Mouse (Mus musculus) forebrain, embryonic 16.5 days (tissue): ENCODE measurements around the gene A730046J19Rik. TPM values are rescaled to one million over a fixed set of nuclear protein-coding genes. Genes with fewer than 3 reads are reported as not detected.

Experiments
- ATAC-seq: fragments of 200-750 bp; cut with Nextera tagmentation; 2 replicates; pipeline ENCODE4 v1.8.0; 2017; ENCODE audit warnings: mild to moderate bottlenecking, moderate library complexity
- H3K27ac ChIP-seq: fragments of 300-500 bp; sonication (generic); 2 replicates; pipeline ENCODE4 v1.5.1; 2014; ENCODE audit warnings: low read length, control low read depth
- H3K27me3 ChIP-seq: fragments of 300-500 bp; sonication (generic); replicated peaks from 2 replicates; pipeline ENCODE4 v1.6.1; 2014; ENCODE audit warnings: low read length; ENCODE audit not compliant: control insufficient read depth, insufficient read depth
- H3K36me3 ChIP-seq: fragments of 300-500 bp; sonication (generic); 2 replicates; pipeline ENCODE4 v1.6.1; 2014; ENCODE audit not compliant: control insufficient read depth, insufficient read depth
- H3K4me1 ChIP-seq: fragments of 300-500 bp; sonication (generic); replicated peaks from 2 replicates; pipeline ENCODE4 v1.6.1; 2014; ENCODE audit warnings: low read length; ENCODE audit not compliant: control insufficient read depth, insufficient read depth
- H3K4me2 ChIP-seq: fragments of 300-500 bp; sonication (generic); 2 replicates; pipeline ENCODE4 v1.6.1; 2014; ENCODE audit warnings: mild to moderate bottlenecking, low read length, control low read depth
- H3K4me3 ChIP-seq: fragments of 300-500 bp; sonication (generic); replicated peaks from 2 replicates; pipeline ENCODE4 v1.5.1; 2014; ENCODE audit warnings: mild to moderate bottlenecking, low read length, control low read depth
- H3K9ac ChIP-seq: fragments of 300-500 bp; sonication (generic); replicated peaks from 2 replicates; pipeline ENCODE4 v1.6.1; 2014; ENCODE audit warnings: low read depth, low read length, control low read depth
- H3K9me3 ChIP-seq: fragments of 300-500 bp; sonication (generic); 2 replicates; pipeline ENCODE4 v1.6.1; 2016; ENCODE audit warnings: low read length; ENCODE audit not compliant: control insufficient read depth
- WGBS: fragments of 180-500 bp; shearing (Covaris S2); extraction: QIAGEN DNeasy Blood & Tissue Kit; methylation state at CpG from one replicate; pipeline ENCODE4 v1.1.7; 2014; 5-methylcytosine and 5-hydroxymethylcytosine counted together
- polyA plus RNA-seq: library from polyadenylated mRNA; unstranded; fragments of >200 nt; fragmentation: Nextera tagmentation; extraction: Ambion mirVana; gene quantifications from 2 replicates; pipeline ENCODE4 v1.2.1, GENCODE M21; 2015

The A730046J19Rik gene
- polyA plus RNA-seq = 0.34 and 0.36 TPM in 2 replicates

DNA sequence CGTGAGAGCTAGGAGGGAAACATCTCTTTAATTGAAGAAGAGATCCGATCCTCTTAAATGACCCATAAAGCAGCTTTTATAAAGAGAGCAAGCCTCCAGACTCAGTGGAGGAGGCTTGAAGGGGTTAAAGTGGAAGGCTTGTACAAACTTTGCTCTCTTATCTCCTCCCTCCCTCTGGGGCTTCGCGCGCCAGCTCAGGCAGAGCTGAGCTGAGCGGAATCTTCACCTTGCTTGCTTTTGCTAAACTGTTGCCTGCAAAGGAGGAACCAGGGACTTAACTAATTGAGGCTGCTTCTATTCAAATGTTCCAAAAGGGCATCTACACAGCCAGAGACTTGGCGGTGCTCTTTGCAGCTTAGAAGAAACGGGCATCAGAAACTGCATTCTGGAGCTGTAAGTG lies at the start of gene A730046J19Rik:
A730046J19Rik (plus strand) TSS at position 173 of the 400 bp plus-strand sequence.
- Histone ChIP-seq H3K4me3 (peak within 1 kb of the TSS; percentile 5), H3K4me1 (peaks cover 2% of the 10 kb centered on the region; the same call in 1 of the 2 replicates), H3K27me3 (no peaks in the 10 kb centered on the region), H3K9ac (no peak within 1 kb of the TSS), H3K4me2 (peak within 1 kb of the TSS; percentile 38), H3K36me3 (no peaks in the 10 kb centered on the region), H3K27ac (no peak within 1 kb of the TSS), H3K9me3 (no peaks in the 10 kb centered on the region)
- 18% methylated on average over 8 of the region's 8 CpGs for WGBS
- no peak for ATAC-seq

DNA sequence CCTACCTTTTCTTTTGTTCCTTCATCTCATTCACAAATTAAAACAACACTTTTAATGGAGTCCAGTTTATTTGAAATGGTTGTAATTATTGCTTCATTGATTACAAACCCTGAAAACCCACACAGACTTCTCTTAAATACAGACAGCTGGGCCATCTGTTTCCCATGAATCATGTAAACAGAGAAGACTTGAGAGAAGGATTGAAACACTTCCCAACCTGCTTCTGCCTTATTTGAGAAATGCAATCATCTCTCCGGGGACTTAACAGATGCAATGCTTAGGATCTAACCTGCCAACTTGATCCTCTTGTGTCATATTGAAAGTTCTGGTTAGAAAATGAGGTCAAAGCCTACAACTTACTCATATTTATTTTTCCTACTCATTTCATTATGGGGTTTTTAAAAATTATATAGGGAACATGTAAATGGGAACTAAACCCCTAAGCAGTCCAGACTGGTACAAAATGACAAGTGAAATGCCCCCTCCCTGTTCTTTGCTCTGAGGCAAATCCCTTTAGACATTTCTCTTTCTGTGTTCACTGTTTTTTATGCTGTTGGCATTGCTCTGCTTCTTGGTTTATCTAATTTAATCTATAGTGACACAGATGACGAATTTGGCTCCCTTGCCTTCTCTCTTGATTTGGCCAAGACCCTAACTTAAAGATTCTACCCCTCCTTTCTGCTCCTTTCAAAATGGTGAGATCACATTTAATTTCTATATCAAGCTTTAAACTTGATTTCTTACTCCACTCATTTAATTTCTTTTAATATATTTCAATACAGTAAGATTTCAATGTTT lies 48.7 kb upstream of the A730046J19Rik start:
- H3K27ac ChIP-seq = no peak overlapping the region
- H3K4me3 ChIP-seq = no peak overlapping the region
- H3K9ac ChIP-seq = no peak overlapping the region
- H3K4me1 ChIP-seq = no peaks in the 10 kb centered on the region
- no peaks in the 10 kb centered on the region for H3K27me3 ChIP-seq
- peak; percentile 75 for ATAC-seq
- H3K9me3 ChIP-seq = no peaks in the 10 kb centered on the region
- 41% methylated on average over 2 of the region's 2 CpGs for WGBS
- H3K36me3 ChIP-seq = no peaks in the 10 kb centered on the region
- no peak overlapping the region for H3K4me2 ChIP-seq

DNA sequence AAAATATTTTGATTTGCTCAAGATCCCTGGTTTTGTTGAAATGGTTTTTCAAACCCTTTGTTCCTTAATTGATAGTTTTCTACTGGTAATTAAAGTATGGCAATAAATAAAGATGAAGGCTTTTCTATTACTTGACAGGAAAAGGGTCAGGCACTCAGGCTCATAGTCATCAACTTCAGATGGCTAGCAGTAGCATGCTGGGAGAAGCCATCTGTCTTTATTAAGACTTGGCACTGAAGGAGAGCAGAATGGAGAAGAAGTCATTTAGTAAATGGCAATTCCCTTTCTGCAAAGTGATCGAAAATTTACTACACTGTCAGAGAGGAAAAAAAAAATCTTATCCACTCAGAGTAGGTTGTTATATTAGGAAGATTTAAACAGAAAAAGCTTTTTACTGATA lies 17.2 kb upstream of the A730046J19Rik start:
- Histone ChIP-seq H3K4me3 (no peak overlapping the region), H3K27ac (no peak overlapping the region), H3K9me3 (no peaks in the 10 kb centered on the region), H3K36me3 (no peaks in the 10 kb centered on the region), H3K4me1 (no peaks in the 10 kb centered on the region), H3K9ac (no peak overlapping the region), H3K4me2 (no peak overlapping the region), H3K27me3 (no peaks in the 10 kb centered on the region)
- WGBS = 55% methylated on average over 1 of the region's 1 CpGs
- no peak for ATAC-seq

- H3K27me3 ChIP-seq = no peaks in the 10 kb centered on the region
- peaks cover 2% of the 10 kb centered on the region; the same call in 1 of the 2 replicates for H3K4me1 ChIP-seq
- peak; percentile 45; the same call in 1 of the 2 replicates for ATAC-seq
- H3K4me3 ChIP-seq = no peak overlapping the region
- H3K9ac ChIP-seq = no peak overlapping the region
- no peak overlapping the region for H3K27ac ChIP-seq
- no peaks in the 10 kb centered on the region for H3K36me3 ChIP-seq
- no peak overlapping the region for H3K4me2 ChIP-seq
- H3K9me3 ChIP-seq = no peaks in the 10 kb centered on the region
- 52% methylated on average over 2 of the region's 2 CpGs for whole genome bisulfite sequencing
Measured at GRCm38 (mm10) chrX:144149987-144150386, 3.5 kb upstream of the A730046J19Rik start.

DNA sequence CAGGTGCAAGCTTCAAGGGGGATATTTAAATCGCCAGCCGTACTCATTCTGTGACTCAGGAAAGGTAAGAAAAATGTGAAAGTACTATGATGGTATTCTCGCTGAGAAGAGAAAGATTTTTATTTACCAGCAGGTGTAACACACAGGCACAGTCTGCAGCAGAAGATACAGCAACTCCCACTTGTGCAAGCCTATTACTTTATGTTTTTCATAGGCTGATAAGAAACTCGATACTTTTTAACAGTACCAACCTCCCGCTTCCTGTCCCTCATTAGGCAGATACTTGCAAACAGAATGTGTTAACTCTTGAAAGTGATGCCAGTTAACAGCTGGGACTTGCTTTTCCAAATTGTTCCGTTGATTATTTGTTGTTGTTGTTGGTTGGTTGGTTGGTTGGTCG lies 616 bp downstream of the A730046J19Rik start:
- H3K36me3 ChIP-seq = no peaks in the 10 kb centered on the region
- no peak overlapping the region for H3K9ac ChIP-seq
- no peaks in the 10 kb centered on the region for H3K27me3 ChIP-seq
- peaks cover 2% of the 10 kb centered on the region; the same call in 1 of the 2 replicates for H3K4me1 ChIP-seq
- H3K9me3 ChIP-seq = no peaks in the 10 kb centered on the region
- no peak for ATAC-seq
- no peak overlapping the region for H3K27ac ChIP-seq
- peak overlapping the region; percentile 38 for H3K4me2 ChIP-seq
- no peak overlapping the region for H3K4me3 ChIP-seq
- 34% methylated on average over 7 of the region's 7 CpGs for WGBS

- H3K4me3 ChIP-seq = no peak overlapping the region
- no peaks in the 10 kb centered on the region for H3K36me3 ChIP-seq
- H3K4me1 ChIP-seq = no peaks in the 10 kb centered on the region
- H3K27me3 ChIP-seq = no peaks in the 10 kb centered on the region
- no peak for ATAC-seq
- no peak overlapping the region for H3K9ac ChIP-seq
- no peaks in the 10 kb centered on the region for H3K9me3 ChIP-seq
- no peak overlapping the region for H3K27ac ChIP-seq
- WGBS = 41% methylated on average over 5 of the region's 5 CpGs
- H3K4me2 ChIP-seq = no peak overlapping the region
Measured at GRCm38 (mm10) chrX:144162936-144163335, 9.4 kb downstream of the A730046J19Rik start.

Other genes with a start within 250 kb of the A730046J19Rik start
- gene Dcx, start 220.4 kb upstream of the A730046J19Rik start, polyA plus RNA-seq = 389 and 442 TPM in 2 replicates
- gene Alg13, start 164.1 kb downstream of the A730046J19Rik start, polyA plus RNA-seq = 14.6 and 15.4 TPM in 2 replicates